Mouse (Mus musculus): ENCODE measurements around the gene Poc1b. TPM values are rescaled to one million over a fixed set of nuclear protein-coding genes. Genes with fewer than 3 reads are reported as not detected.

Gene Poc1b
- polyA plus RNA-seq, 1 experiment = 10.2 TPM

DNA sequence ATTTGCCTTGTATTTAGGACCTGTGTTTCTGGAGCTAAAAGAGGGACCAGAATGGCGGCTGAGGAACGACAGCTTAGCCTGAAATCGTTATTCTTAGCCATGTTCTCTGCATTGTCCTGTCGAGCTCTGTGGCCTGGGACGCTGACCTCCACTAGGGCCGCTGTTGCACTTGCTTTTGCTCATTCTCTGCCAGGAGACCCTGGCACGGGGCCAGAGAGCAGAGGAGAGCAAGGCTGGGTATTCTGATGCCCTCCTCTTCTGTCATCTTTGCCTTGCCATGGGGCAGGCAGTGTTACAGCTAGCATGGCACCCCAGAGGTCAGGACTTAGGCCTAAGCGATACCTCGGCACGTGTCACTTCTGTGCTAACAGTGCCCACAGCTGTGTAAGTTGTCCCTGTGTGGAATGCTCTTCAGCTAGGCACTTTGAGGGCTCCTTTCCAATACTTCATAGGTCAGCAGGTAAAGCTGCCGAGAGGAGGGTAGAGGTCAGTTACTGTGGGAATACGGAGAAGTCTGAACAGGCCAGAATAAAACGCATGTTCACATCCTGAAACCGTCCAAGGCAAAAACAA, 23.3 kb upstream of the Poc1b start:
- peak; percentile 73 for DNase-seq
- WGBS = 65% methylated on average over 14 of the region's 14 CpGs
- TF ChIP-seq CTCF (conservative IDR thresholded peaks at IDR 0.05; ENCODE audit: insufficient read depth, insufficient read length, low read depth, low read length) = peak; percentile 35; the same call in 1 of the 2 replicates
- TF ChIP-seq POLR2A (IDR thresholded peaks at IDR 0.05; ENCODE audit: low read depth, low read length) = no peak

GRCm38 (mm10) chr10:99084397-99085239, 22.2 kb upstream of the Poc1b start:
- Histone ChIP-seq H3K4me1 (ENCODE audit: control insufficient read depth, insufficient read depth, low read length) (peaks cover 2% of the 10 kb centered on the region; the same call in 1 of the 2 replicates), H3K27ac (ENCODE audit: insufficient read depth, low read depth, low read length) (no peak overlapping the region), H3K4me3 (ENCODE audit: insufficient read depth, low read depth, low read length) (no peak overlapping the region), H3K27me3 (replicated peaks; ENCODE audit: control insufficient read depth, insufficient read depth, low read length) (no peaks in the 10 kb centered on the region), H3K36me3 (ENCODE audit: control insufficient read depth, insufficient read depth, low read length) (no peaks in the 10 kb centered on the region)
- WGBS = 43% methylated on average over 23 of the region's 23 CpGs
- TF ChIP-seq CTCF (conservative IDR thresholded peaks at IDR 0.05; ENCODE audit: insufficient read depth, insufficient read length, low read depth, low read length) = peak; percentile 90
- no peak for TF ChIP-seq POLR2A (IDR thresholded peaks at IDR 0.05; ENCODE audit: low read depth, low read length)
- peak; percentile 86 for DNase-seq

More for the DNA sequence above, 23.3 kb upstream of the Poc1b start:
- no peaks in the 10 kb centered on the region for H3K27me3 ChIP-seq (replicated peaks; ENCODE audit: control insufficient read depth, insufficient read depth, low read length)
- peaks cover 2% of the 10 kb centered on the region; the same call in 1 of the 2 replicates for H3K4me1 ChIP-seq (ENCODE audit: control insufficient read depth, insufficient read depth, low read length)
- no peak overlapping the region for H3K4me3 ChIP-seq (ENCODE audit: insufficient read depth, low read depth, low read length)
- H3K27ac ChIP-seq (ENCODE audit: insufficient read depth, low read depth, low read length) = no peak overlapping the region
- no peaks in the 10 kb centered on the region for H3K36me3 ChIP-seq (ENCODE audit: control insufficient read depth, insufficient read depth, low read length)

DNA sequence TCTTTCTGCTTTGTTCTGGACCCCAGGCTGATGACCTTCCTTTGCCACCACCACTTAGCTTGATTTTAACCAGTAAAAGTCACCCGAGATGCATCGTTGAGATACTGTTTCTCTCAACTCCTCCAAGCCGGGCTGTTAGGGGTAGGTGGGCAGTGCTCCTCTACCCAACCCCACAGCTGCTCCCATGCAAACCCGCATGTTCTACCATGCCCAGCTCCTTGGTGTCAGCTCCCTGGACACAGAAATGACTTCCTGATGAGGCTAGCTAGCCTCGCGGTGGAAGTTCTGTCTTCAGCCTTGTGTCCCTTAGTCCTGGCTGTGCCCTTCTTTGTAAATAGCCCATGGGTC, 21.6 kb upstream of the Poc1b start:
- H3K27ac ChIP-seq (ENCODE audit: insufficient read depth, low read depth, low read length) = no peak overlapping the region
- WGBS = 50% methylated on average over 6 of the region's 6 CpGs
- TF ChIP-seq CTCF (conservative IDR thresholded peaks at IDR 0.05; ENCODE audit: insufficient read depth, insufficient read length, low read depth, low read length) (no peak), POLR2A (IDR thresholded peaks at IDR 0.05; ENCODE audit: low read depth, low read length) (no peak)

GRCm38 (mm10) chr10:99086029-99086428, 20.8 kb upstream of the Poc1b start:
- no peaks in the 10 kb centered on the region for H3K36me3 ChIP-seq (ENCODE audit: control insufficient read depth, insufficient read depth, low read length)
- H3K4me1 ChIP-seq (ENCODE audit: control insufficient read depth, insufficient read depth, low read length) = peaks cover 2% of the 10 kb centered on the region; the same call in 1 of the 2 replicates
- TF ChIP-seq POLR2A (IDR thresholded peaks at IDR 0.05; ENCODE audit: low read depth, low read length) = no peak
- no peak for TF ChIP-seq CTCF (conservative IDR thresholded peaks at IDR 0.05; ENCODE audit: insufficient read depth, insufficient read length, low read depth, low read length)
- 46% methylated on average over 6 of the region's 6 CpGs for WGBS
- no peak overlapping the region for H3K27ac ChIP-seq (ENCODE audit: insufficient read depth, low read depth, low read length)
- no peak overlapping the region for H3K4me3 ChIP-seq (ENCODE audit: insufficient read depth, low read depth, low read length)
- no peaks in the 10 kb centered on the region for H3K27me3 ChIP-seq (replicated peaks; ENCODE audit: control insufficient read depth, insufficient read depth, low read length)
- DNase-seq = no peak

More for the DNA sequence above, 21.6 kb upstream of the Poc1b start:
- H3K4me3 ChIP-seq (ENCODE audit: insufficient read depth, low read depth, low read length) = no peak overlapping the region
- no peaks in the 10 kb centered on the region for H3K36me3 ChIP-seq (ENCODE audit: control insufficient read depth, insufficient read depth, low read length)
- peaks cover 2% of the 10 kb centered on the region; the same call in 1 of the 2 replicates for H3K4me1 ChIP-seq (ENCODE audit: control insufficient read depth, insufficient read depth, low read length)
- no peaks in the 10 kb centered on the region for H3K27me3 ChIP-seq (replicated peaks; ENCODE audit: control insufficient read depth, insufficient read depth, low read length)
- DNase-seq = no peak

DNA sequence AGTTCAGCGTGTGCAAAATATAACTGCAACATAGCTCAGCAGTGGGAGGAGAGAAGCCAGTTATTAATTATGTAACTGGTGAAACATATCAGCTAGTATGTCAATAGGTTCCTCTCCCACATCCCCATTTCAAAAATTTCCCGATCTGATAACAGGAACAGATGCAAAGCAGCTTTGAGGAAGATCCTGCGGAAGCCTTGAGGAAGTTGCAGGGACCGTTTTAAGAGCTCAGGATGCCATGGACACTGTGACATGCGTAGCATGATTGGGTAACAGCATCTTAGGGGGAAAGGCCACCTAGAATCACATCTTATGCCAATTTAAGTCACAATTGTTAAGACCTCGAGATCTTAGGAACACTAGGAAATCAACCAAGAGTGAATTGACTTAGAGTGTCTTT, 16.9 kb upstream of the Poc1b start:
- H3K27ac ChIP-seq (ENCODE audit: insufficient read depth, low read depth, low read length) = no peak overlapping the region

GRCm38 (mm10) chr10:99093364-99093763, 13.5 kb upstream of the Poc1b start:
- Histone ChIP-seq H3K4me3 (ENCODE audit: insufficient read depth, low read depth, low read length) (no peak overlapping the region), H3K36me3 (ENCODE audit: control insufficient read depth, insufficient read depth, low read length) (no peaks in the 10 kb centered on the region), H3K4me1 (ENCODE audit: control insufficient read depth, insufficient read depth, low read length) (no peaks in the 10 kb centered on the region), H3K27me3 (replicated peaks; ENCODE audit: control insufficient read depth, insufficient read depth, low read length) (no peaks in the 10 kb centered on the region), H3K27ac (ENCODE audit: insufficient read depth, low read depth, low read length) (no peak overlapping the region)
- 63% methylated on average over 2 of the region's 2 CpGs for WGBS
- DNase-seq = no peak
- TF ChIP-seq CTCF (conservative IDR thresholded peaks at IDR 0.05; ENCODE audit: insufficient read depth, insufficient read length, low read depth, low read length) = no peak

More for the DNA sequence above, 16.9 kb upstream of the Poc1b start:
- TF ChIP-seq POLR2A (IDR thresholded peaks at IDR 0.05; ENCODE audit: low read depth, low read length) = no peak
- TF ChIP-seq CTCF (conservative IDR thresholded peaks at IDR 0.05; ENCODE audit: insufficient read depth, insufficient read length, low read depth, low read length) = no peak
- no peaks in the 10 kb centered on the region for H3K27me3 ChIP-seq (replicated peaks; ENCODE audit: control insufficient read depth, insufficient read depth, low read length)
- DNase-seq = no peak
- WGBS = 67% methylated on average over 6 of the region's 6 CpGs
- H3K4me1 ChIP-seq (ENCODE audit: control insufficient read depth, insufficient read depth, low read length) = no peaks in the 10 kb centered on the region
- H3K4me3 ChIP-seq (ENCODE audit: insufficient read depth, low read depth, low read length) = no peak overlapping the region
- no peaks in the 10 kb centered on the region for H3K36me3 ChIP-seq (ENCODE audit: control insufficient read depth, insufficient read depth, low read length)

DNA sequence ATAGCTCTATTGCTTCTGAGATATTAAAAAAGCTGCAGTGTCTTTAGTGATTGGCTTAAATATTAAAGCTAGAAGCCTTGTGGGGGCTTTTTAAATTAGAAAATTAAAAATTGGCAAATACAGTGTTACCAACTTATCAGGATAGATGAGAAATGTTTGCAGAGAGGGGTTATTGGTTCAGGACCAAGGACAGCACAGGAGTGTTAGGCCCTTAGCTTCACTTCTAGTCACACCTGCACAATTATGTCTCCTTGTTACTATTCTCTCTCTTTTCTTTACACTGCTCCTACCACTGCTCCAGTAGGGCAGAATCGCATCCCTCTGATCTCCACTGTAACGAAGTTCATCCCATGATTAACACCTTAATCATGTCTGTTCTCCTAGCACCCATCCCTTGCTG, 11.7 kb upstream of the Poc1b start:
- 72% methylated on average over 2 of the region's 2 CpGs for WGBS
- H3K4me3 ChIP-seq (ENCODE audit: insufficient read depth, low read depth, low read length) = no peak overlapping the region

More for the DNA sequence above, 11.7 kb upstream of the Poc1b start:
- no peak for TF ChIP-seq POLR2A (IDR thresholded peaks at IDR 0.05; ENCODE audit: low read depth, low read length)
- no peak for TF ChIP-seq CTCF (conservative IDR thresholded peaks at IDR 0.05; ENCODE audit: insufficient read depth, insufficient read length, low read depth, low read length)
- no peaks in the 10 kb centered on the region for H3K27me3 ChIP-seq (replicated peaks; ENCODE audit: control insufficient read depth, insufficient read depth, low read length)
- no peaks in the 10 kb centered on the region for H3K36me3 ChIP-seq (ENCODE audit: control insufficient read depth, insufficient read depth, low read length)
- no peak overlapping the region for H3K27ac ChIP-seq (ENCODE audit: insufficient read depth, low read depth, low read length)
- no peak for DNase-seq
- no peaks in the 10 kb centered on the region for H3K4me1 ChIP-seq (ENCODE audit: control insufficient read depth, insufficient read depth, low read length)
